Mouse (Mus musculus) MEL (cell line): Measurements from ENCODE around the gene Edf1. TPM values are rescaled to one million over a fixed set of nuclear protein-coding genes. Genes with fewer than 3 reads are reported as not detected.

ENCODE experiments used
- DNase-seq: peaks from one replicate; pipeline ENCODE4 v3.0.0; 2011; ENCODE audit warnings: low read depth, low spot score
- H3K27ac ChIP-seq: 2 replicates; pipeline ENCODE4 v1.5.1; 2012; ENCODE audit warnings: low read depth, mild to moderate bottlenecking, control low read depth, low read length, moderate library complexity; ENCODE audit not compliant: control insufficient read depth
- H3K27me3 ChIP-seq, 2 experiments: fragments of 150-350 bp in 1 of 2; sonication (generic) in 1 of 2; 2 replicates each; pipeline ENCODE4 v1.6.1; 2012; ENCODE audit warnings: low read length in 2 of 2, mild to moderate bottlenecking in 2 of 2, improper control_type of control experiment in 1 of 2, moderate library complexity in 1 of 2; ENCODE audit not compliant: insufficient read depth in 2 of 2, control insufficient read depth in 1 of 2
- H3K36me3 ChIP-seq, 2 experiments: 2 replicates each; pipeline ENCODE4 v1.6.1; 2012 to 2014; ENCODE audit warnings: low read length in 2 of 2, improper control_type of control experiment in 1 of 2, inconsistent platforms in 1 of 2, mild to moderate bottlenecking in 1 of 2; ENCODE audit not compliant: insufficient read depth in 2 of 2, control insufficient read depth in 1 of 2
- H3K4me1 ChIP-seq, 2 experiments: fragments of 150-350 bp in 1 of 2; sonication (generic) in 1 of 2; 2 replicates each; pipeline ENCODE4 v1.6.1; 2012; ENCODE audit warnings: low read length in 2 of 2, improper control_type of control experiment in 1 of 2, mild to moderate bottlenecking in 1 of 2; ENCODE audit not compliant: insufficient read depth in 2 of 2, control insufficient read depth in 1 of 2
- H3K4me3 ChIP-seq, 2 experiments: fragments of 150-350 bp in 1 of 2; sonication (generic) in 1 of 2; 2 replicates each; pipeline ENCODE4 v1.5.1; 2012; ENCODE audit warnings: low read depth in 2 of 2, low read length in 2 of 2, mild to moderate bottlenecking in 2 of 2, moderate library complexity in 2 of 2, control low read depth in 1 of 2, improper control_type of control experiment in 1 of 2; ENCODE audit not compliant: control insufficient read depth in 1 of 2, insufficient read depth in 1 of 2
- H3K79me2 ChIP-seq: 2 replicates; pipeline ENCODE4 v1.6.1; 2012; ENCODE audit warnings: mild to moderate bottlenecking, low read length, moderate library complexity; ENCODE audit not compliant: control insufficient read depth, poor library complexity, insufficient read depth
- H3K9ac ChIP-seq: 2 replicates; pipeline ENCODE4 v1.6.1; 2012; ENCODE audit warnings: low read depth, mild to moderate bottlenecking, control low read depth, low read length, moderate library complexity; ENCODE audit not compliant: control insufficient read depth, poor library complexity, severe bottlenecking
- H3K9me3 ChIP-seq: fragments of 150-350 bp; sonication (generic); replicated peaks from 2 replicates; pipeline ENCODE4 v1.6.1; 2012; ENCODE audit warnings: mild to moderate bottlenecking, low read length, improper control_type of control experiment, moderate library complexity; ENCODE audit not compliant: insufficient read depth
- BHLHE40 ChIP-seq: IDR thresholded peaks from 2 replicates; pipeline ENCODE4 v1.6.1; 2012; ENCODE audit warnings: low read depth, mild to moderate bottlenecking, inconsistent platforms, low read length, improper control_type of control experiment, borderline replicate concordance
- CHD1 ChIP-seq: IDR thresholded peaks from 2 replicates; pipeline ENCODE4 v1.6.1; 2012; ENCODE audit warnings: low read depth, mild to moderate bottlenecking, inconsistent platforms, low read length, improper control_type of control experiment
- CHD2 ChIP-seq: IDR thresholded peaks from 2 replicates; pipeline ENCODE4 v1.6.1; 2011; ENCODE audit warnings: low read length, improper control_type of control experiment
- CTCF ChIP-seq, 3 experiments: IDR thresholded peaks in 2 of 3; conservative IDR thresholded peaks in 1 of 3; 2 replicates each; pipeline ENCODE4 v1.5.1; 2011 to 2012; ENCODE audit warnings: low read length in 3 of 3, low read depth in 2 of 3, mild to moderate bottlenecking in 2 of 3, improper control_type of control experiment in 1 of 3, inconsistent platforms in 1 of 3, mixed read lengths in 1 of 3, moderate library complexity in 1 of 3; ENCODE audit not compliant: control insufficient read depth in 1 of 3, insufficient read depth in 1 of 3, poor library complexity in 1 of 3, severe bottlenecking in 1 of 3
- E2F4 ChIP-seq: IDR thresholded peaks from 2 replicates; pipeline ENCODE4 v1.6.1; 2011; ENCODE audit warnings: low read depth, low read length, improper control_type of control experiment, borderline replicate concordance
- ELF1 ChIP-seq: IDR thresholded peaks from 2 replicates; pipeline ENCODE4 v1.6.1; 2014; ENCODE audit warnings: low read depth, mild to moderate bottlenecking, inconsistent platforms, low read length, improper control_type of control experiment, moderate library complexity
- EP300 ChIP-seq, 2 experiments: IDR thresholded peaks; 2 replicates each; pipeline ENCODE4 v1.6.1; 2011; ENCODE audit warnings: improper control_type of control experiment in 2 of 2, low read length in 2 of 2, low read depth in 1 of 2, mild to moderate bottlenecking in 1 of 2
- ETS1 ChIP-seq: IDR thresholded peaks from 2 replicates; pipeline ENCODE4 v1.6.1; 2012; ENCODE audit warnings: low read depth, mild to moderate bottlenecking, inconsistent platforms, low read length, improper control_type of control experiment, moderate library complexity
- GABPA ChIP-seq: IDR thresholded peaks from 2 replicates; pipeline ENCODE4 v1.6.1; 2012; ENCODE audit warnings: low read depth, mild to moderate bottlenecking, inconsistent platforms, low read length, improper control_type of control experiment, moderate library complexity
- GATA1 ChIP-seq: IDR thresholded peaks from 2 replicates; pipeline ENCODE4 v1.6.1; 2011; ENCODE audit warnings: low read depth, low read length, improper control_type of control experiment
- JUND ChIP-seq: IDR thresholded peaks from 2 replicates; pipeline ENCODE4 v1.6.1; 2011; ENCODE audit warnings: low read depth, mild to moderate bottlenecking, improper control_type of control experiment, low read length
- MAFK ChIP-seq: IDR thresholded peaks from 2 replicates; pipeline ENCODE4 v1.6.1; 2011; ENCODE audit warnings: low read depth, mild to moderate bottlenecking, low read length, improper control_type of control experiment, borderline replicate concordance
- MAX ChIP-seq: IDR thresholded peaks from 2 replicates; pipeline ENCODE4 v1.6.1; 2011; ENCODE audit warnings: low read length, improper control_type of control experiment
- MXI1 ChIP-seq: IDR thresholded peaks from 2 replicates; pipeline ENCODE4 v1.6.1; 2011; ENCODE audit warnings: mild to moderate bottlenecking, low read depth, low read length, improper control_type of control experiment
- MYB ChIP-seq: IDR thresholded peaks from 2 replicates; pipeline ENCODE4 v1.6.1; 2011; ENCODE audit warnings: mild to moderate bottlenecking, low read depth, low read length, improper control_type of control experiment
- NELFE ChIP-seq: IDR thresholded peaks from 2 replicates; pipeline ENCODE4 v1.6.1; 2011; ENCODE audit warnings: low read depth, low read length, improper control_type of control experiment
- NRF1 ChIP-seq: IDR thresholded peaks from 2 replicates; pipeline ENCODE4 v1.6.1; 2014; ENCODE audit warnings: low read depth, mild to moderate bottlenecking, inconsistent platforms, low read length, improper control_type of control experiment, moderate library complexity; ENCODE audit not compliant: poor library complexity, insufficient read depth, severe bottlenecking
- POLR2A ChIP-seq, 2 experiments: IDR thresholded peaks; 2 replicates each; pipeline ENCODE4 v1.6.1; 2011 to 2012; ENCODE audit warnings: low read length in 2 of 2, mild to moderate bottlenecking in 2 of 2, control low read depth in 1 of 2, improper control_type of control experiment in 1 of 2, low read depth in 1 of 2, moderate library complexity in 1 of 2; ENCODE audit not compliant: control insufficient read depth in 1 of 2, insufficient read depth in 1 of 2, poor library complexity in 1 of 2
- RAD21 ChIP-seq: IDR thresholded peaks from 2 replicates; pipeline ENCODE4 v1.6.1; 2011; ENCODE audit warnings: mild to moderate bottlenecking, low read depth, low read length, improper control_type of control experiment
- RCOR1 ChIP-seq: IDR thresholded peaks from 2 replicates; pipeline ENCODE4 v1.6.1; 2012; ENCODE audit warnings: low read depth, mild to moderate bottlenecking, inconsistent platforms, low read length, improper control_type of control experiment
- SIN3A ChIP-seq: IDR thresholded peaks from 2 replicates; pipeline ENCODE4 v1.6.1; 2012; ENCODE audit warnings: low read length, improper control_type of control experiment, inconsistent platforms
- TAL1 ChIP-seq: IDR thresholded peaks from 2 replicates; pipeline ENCODE4 v1.6.1; 2012; ENCODE audit warnings: mild to moderate bottlenecking, inconsistent platforms, low read length, moderate library complexity, mixed read lengths
- TCF12 ChIP-seq: IDR thresholded peaks from 2 replicates; pipeline ENCODE4 v1.6.1; 2014; ENCODE audit warnings: low read depth, mild to moderate bottlenecking, inconsistent platforms, low read length, improper control_type of control experiment, moderate library complexity
- USF1 ChIP-seq: IDR thresholded peaks from 2 replicates; pipeline ENCODE4 v1.6.1; 2014; ENCODE audit warnings: low read depth, mild to moderate bottlenecking, inconsistent platforms, low read length, improper control_type of control experiment, moderate library complexity
- USF2 ChIP-seq, 2 experiments: IDR thresholded peaks; 2 replicates each; pipeline ENCODE4 v1.6.1; 2011 to 2012; ENCODE audit warnings: improper control_type of control experiment in 2 of 2, low read length in 2 of 2, borderline replicate concordance in 1 of 2, inconsistent platforms in 1 of 2, low read depth in 1 of 2, mild to moderate bottlenecking in 1 of 2; ENCODE audit not compliant: insufficient read depth in 1 of 2
- ZC3H11A ChIP-seq: IDR thresholded peaks from 2 replicates; pipeline ENCODE4 v1.6.1; 2012; ENCODE audit warnings: low read depth, mild to moderate bottlenecking, inconsistent platforms, low read length, improper control_type of control experiment
- ZMIZ1 ChIP-seq: IDR thresholded peaks from 2 replicates; pipeline ENCODE4 v1.6.1; 2012; ENCODE audit warnings: low read depth, mild to moderate bottlenecking, inconsistent platforms, low read length, improper control_type of control experiment, moderate library complexity
- ZNF384 ChIP-seq: IDR thresholded peaks from 2 replicates; pipeline ENCODE4 v1.6.1; 2012; ENCODE audit warnings: low read depth, mild to moderate bottlenecking, inconsistent platforms, low read length, improper control_type of control experiment
- polyA plus RNA-seq, 2 experiments: library from polyadenylated mRNA; stranded (reverse) in 1 of 2; unstranded in 1 of 2; fragments of >175 nt in 1 of 2; fragments of >200 nt in 1 of 2; gene quantifications; 2 replicates each; pipeline versions ENCODE4 v1.2.1 to v1.2.4; 2012; ENCODE audit warnings: low replicate concordance in 2 of 2, low read depth in 1 of 2; ENCODE audit not compliant: insufficient read length in 2 of 2, insufficient read depth in 1 of 2, missing spikeins in 1 of 2
- total RNA-seq: library from RNA; depleted of rRNA; stranded (reverse); fragments of 300-350 nt; gene quantifications from 2 replicates; pipeline ENCODE4 v1.2.3, GENCODE M21; 2012

Edf1 gene
- total and polyA plus RNA-seq, 3 experiments = 142 to 318 TPM; not detected in 1

- DNase-seq = no peak
- Histone ChIP-seq H3K79me2 (peaks cover 21% of the 10 kb centered on the region), H3K9ac (no peak overlapping the region), H3K27me3 (no peaks in the 10 kb centered on the region), H3K4me3 (no peak overlapping the region), H3K36me3 (peaks cover 12 to 13% of the 10 kb centered on the region in 2 experiments; a peak in 3 of 4 replicates), H3K9me3 (no peaks in the 10 kb centered on the region), H3K4me1 (peaks cover 0 to 11% of the 10 kb centered on the region in 2 experiments; a peak in 3 of 4 replicates), H3K27ac (no peak overlapping the region)
- TF ChIP-seq EP300 (IDR thresholded peaks at IDR 0.05; ENCODE audit: low read depth in 1 of 2, low read length in 2 of 2) (no peak), SIN3A (no peak), GATA1 (no peak), RAD21 (no peak)
These were observed 44.9 kb downstream of the Edf1 start for GRCm38 (mm10) chr2:25602526-25602925.

- Histone ChIP-seq H3K9ac (peak within 1 kb of the TSS; percentile 99), H3K27ac (peak within 1 kb of the TSS; percentile 63), H3K79me2 (peaks cover 28% of the 10 kb centered on the region), H3K4me3 (peak within 1 kb of the TSS; percentile 76 to 99), H3K27me3 (no peaks in the 10 kb centered on the region), H3K4me1 (peaks cover 0 to 18% of the 10 kb centered on the region in 2 experiments; a peak in 3 of 4 replicates), H3K9me3 (no peaks in the 10 kb centered on the region), H3K36me3 (peaks cover 0 to 16% of the 10 kb centered on the region in 2 experiments; a peak in 2 of 4 replicates)
- peak; percentile 94 for DNase-seq
- TF ChIP-seq USF1 (no peak), EP300 (IDR thresholded peaks at IDR 0.05; ENCODE audit: low read depth in 1 of 2, low read length in 2 of 2) (peak in 1 of 2 experiments; percentile 25; a peak in 1 of 4 replicates), ZC3H11A (no peak), RAD21 (no peak), ETS1 (no peak; the same call in 1 of the 2 replicates), E2F4 (peak; percentile 85; the same call in 1 of the 2 replicates), GABPA (peak; percentile 27; the same call in 1 of the 2 replicates), RCOR1 (no peak), MYB (no peak), BHLHE40 (no peak), MAFK (no peak), NRF1 (peak; percentile 95), TCF12 (peak; percentile 84), GATA1 (no peak), MAX (peak; percentile 96), SIN3A (peak; percentile 61), MXI1 (peak; percentile 75; the same call in 1 of the 2 replicates), CHD2 (no peak), CTCF (IDR thresholded peaks at IDR 0.05 in 2 of 3, conservative IDR thresholded peaks at IDR 0.05 in 1 of 3; ENCODE audit: control insufficient read depth in 1 of 3, insufficient read depth in 1 of 3, low read depth in 2 of 3, low read length in 3 of 3, poor library complexity in 1 of 3, severe bottlenecking in 1 of 3) (no peak), ZNF384 (no peak), USF2 (IDR thresholded peaks at IDR 0.05; ENCODE audit: borderline replicate concordance in 1 of 2, insufficient read depth in 1 of 2, low read depth in 1 of 2, low read length in 2 of 2) (no peak), TAL1 (no peak), ZMIZ1 (peak; percentile 90), JUND (no peak), CHD1 (no peak), ELF1 (peak; percentile 51; the same call in 1 of the 2 replicates), POLR2A (IDR thresholded peaks at IDR 0.05; ENCODE audit: control insufficient read depth in 1 of 2, insufficient read depth in 1 of 2, low read depth in 1 of 2, low read length in 2 of 2, poor library complexity in 1 of 2) (peak; percentile 84 to 95), NELFE (peak; percentile 93)
These were observed 50.3 kb downstream of the Edf1 start, which contains the start of gene Rabl6 for GRCm38 (mm10) chr2:25607761-25608622. Gene Rabl6 (minus strand): TSS chr2:25608521.
